Mouse (Mus musculus) bone marrow macrophage, adult 2 months (primary cell): ENCODE data around the gene Slc39a7. TPM values are rescaled to one million over a fixed set of nuclear protein-coding genes. Genes with fewer than 3 reads are reported as not detected.

Experiments used
- H3K27ac ChIP-seq: 2 replicates; pipeline ENCODE4 v1.5.1; 2012; ENCODE audit warnings: low read depth, low read length; ENCODE audit not compliant: insufficient read depth
- H3K4me1 ChIP-seq: 2 replicates; pipeline ENCODE4 v1.6.1; 2012; ENCODE audit warnings: low read length; ENCODE audit not compliant: control insufficient read depth, insufficient read depth
- H3K4me3 ChIP-seq: 2 replicates; pipeline ENCODE4 v1.5.1; 2012; ENCODE audit warnings: mild to moderate bottlenecking, low read length, moderate library complexity; ENCODE audit not compliant: insufficient read depth
- CTCF ChIP-seq: IDR thresholded peaks from 2 replicates; pipeline ENCODE4 v1.5.1; 2012; ENCODE audit warnings: low read depth, mild to moderate bottlenecking, low read length, moderate library complexity
- POLR2A ChIP-seq: IDR thresholded peaks from 2 replicates; pipeline ENCODE4 v1.6.1; 2012; ENCODE audit warnings: mild to moderate bottlenecking, low read depth, low read length, borderline replicate concordance
- polyA plus RNA-seq: library from polyadenylated mRNA; stranded (reverse); fragments of >200 nt; gene quantifications from 2 replicates; pipeline ENCODE4 v1.2.4, GENCODE M21; 2012; ENCODE audit not compliant: missing spikeins, insufficient read depth, insufficient read length

Gene Slc39a7
- polyA plus RNA-seq, 1 experiment: 62.3 TPM

DNA sequence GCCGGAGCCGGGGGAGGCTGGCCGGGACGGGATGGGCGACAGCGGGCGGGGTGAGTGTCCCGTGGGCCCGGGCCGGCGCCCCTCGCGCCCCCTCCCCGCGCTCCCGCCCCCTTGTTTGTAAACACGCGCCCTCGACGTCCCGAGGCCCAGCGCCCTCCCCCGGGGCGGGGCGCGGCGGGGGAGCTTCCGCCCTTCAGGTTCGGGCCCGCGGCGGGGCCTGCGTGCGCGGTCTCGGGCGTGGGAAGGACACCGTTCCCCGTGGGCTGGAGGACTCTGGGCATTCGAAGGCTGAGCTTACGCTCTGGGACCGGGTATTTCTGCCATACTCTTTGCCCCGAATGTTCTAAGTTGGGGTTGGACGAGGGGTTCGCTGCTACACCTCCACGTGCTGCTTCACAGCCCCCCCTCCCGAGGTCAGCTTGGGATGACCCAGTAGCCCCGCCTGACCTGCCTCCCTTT lies 721 bp upstream of the Slc39a7 start:
- no peak for TF ChIP-seq CTCF
- TF ChIP-seq POLR2A: no peak
- H3K27ac ChIP-seq: peak overlapping the region; percentile 63
- H3K4me1 ChIP-seq: peaks cover 22% of the 10 kb centered on the region
- H3K4me3 ChIP-seq: peak overlapping the region; percentile 82

DNA sequence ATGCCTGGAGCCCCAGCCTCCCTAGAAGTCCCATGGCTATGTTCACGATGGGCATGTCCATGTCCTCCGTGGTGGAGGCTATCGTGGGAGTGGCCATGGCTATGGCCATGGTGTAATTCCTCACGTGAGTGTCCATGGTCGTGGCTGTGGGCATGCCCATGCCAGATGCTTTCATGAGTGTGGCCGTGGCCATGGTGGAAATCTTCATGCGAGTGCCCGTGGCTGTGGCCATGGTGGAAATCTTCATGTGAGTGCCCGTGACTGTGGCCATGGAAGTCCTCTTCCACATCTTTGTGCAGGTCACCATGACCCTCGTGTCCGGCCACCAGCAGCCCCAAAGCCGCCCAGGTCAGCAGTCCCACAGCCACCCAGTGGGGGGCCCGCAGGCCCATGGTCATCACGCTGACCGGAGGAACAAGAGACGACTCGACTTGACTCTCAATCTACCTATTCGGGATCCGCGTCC lies 588 bp downstream of the Slc39a7 start:
- Histone ChIP-seq H3K4me3 (peak overlapping the region; percentile 82), H3K27ac (peak overlapping the region; percentile 75)
- TF ChIP-seq CTCF (no peak), POLR2A (no peak)

DNA sequence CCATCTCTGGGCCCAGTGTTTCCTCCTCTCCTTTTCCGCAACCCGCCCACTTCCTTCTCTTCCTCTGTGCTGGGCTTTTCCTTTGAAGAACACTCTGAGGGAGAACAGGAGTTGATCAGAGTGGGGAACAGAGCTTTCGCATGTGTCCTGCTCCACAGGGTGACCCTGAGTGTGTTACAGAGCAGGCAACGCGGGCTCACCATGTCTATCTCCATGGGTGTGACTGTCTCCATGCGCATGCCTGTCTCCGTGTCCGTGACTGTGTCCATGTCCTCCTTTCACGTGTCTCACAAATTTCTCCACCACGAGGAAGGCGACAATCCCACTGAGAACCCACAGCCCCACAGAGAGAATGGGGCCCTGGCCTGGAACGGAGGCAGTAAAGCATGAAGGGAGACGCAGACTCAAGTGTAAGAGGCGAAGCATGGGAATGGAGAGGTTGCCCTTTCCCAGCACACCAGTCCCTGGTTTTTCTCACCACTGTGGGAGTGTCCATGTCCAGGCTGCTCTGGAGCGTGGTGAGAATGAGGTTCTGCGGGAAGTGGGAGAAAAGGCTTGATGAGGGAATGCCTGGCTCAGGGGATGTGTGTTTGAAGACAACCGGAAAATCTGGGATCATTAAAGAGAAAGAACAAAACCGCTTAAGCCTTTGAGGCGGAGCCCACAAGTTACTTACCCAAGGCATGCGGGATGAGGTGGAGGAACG lies 1.4 kb downstream of the Slc39a7 start:
- peak overlapping the region; percentile 29 for H3K27ac ChIP-seq
- no peak for TF ChIP-seq CTCF
- TF ChIP-seq POLR2A: no peak
- H3K4me1 ChIP-seq: peaks cover 37% of the 10 kb centered on the region
- H3K4me3 ChIP-seq: peak overlapping the region; percentile 82

More for the DNA sequence above, 588 bp downstream of the Slc39a7 start:
- H3K4me1 ChIP-seq: peaks cover 34% of the 10 kb centered on the region

- H3K27ac ChIP-seq: no peak overlapping the region
- peak overlapping the region; percentile 82; the same call in 1 of the 2 replicates for H3K4me3 ChIP-seq
- TF ChIP-seq CTCF: no peak
- no peak for TF ChIP-seq POLR2A
- H3K4me1 ChIP-seq: peaks cover 37% of the 10 kb centered on the region
These were observed 2.2 kb downstream of the Slc39a7 start for GRCm38 (mm10) chr17:34029150-34029889.

- Histone ChIP-seq H3K4me1 (peaks cover 32% of the 10 kb centered on the region), H3K27ac (no peak overlapping the region)
These were observed 2.9 kb downstream of the Slc39a7 start for GRCm38 (mm10) chr17:34028501-34029149.

DNA sequence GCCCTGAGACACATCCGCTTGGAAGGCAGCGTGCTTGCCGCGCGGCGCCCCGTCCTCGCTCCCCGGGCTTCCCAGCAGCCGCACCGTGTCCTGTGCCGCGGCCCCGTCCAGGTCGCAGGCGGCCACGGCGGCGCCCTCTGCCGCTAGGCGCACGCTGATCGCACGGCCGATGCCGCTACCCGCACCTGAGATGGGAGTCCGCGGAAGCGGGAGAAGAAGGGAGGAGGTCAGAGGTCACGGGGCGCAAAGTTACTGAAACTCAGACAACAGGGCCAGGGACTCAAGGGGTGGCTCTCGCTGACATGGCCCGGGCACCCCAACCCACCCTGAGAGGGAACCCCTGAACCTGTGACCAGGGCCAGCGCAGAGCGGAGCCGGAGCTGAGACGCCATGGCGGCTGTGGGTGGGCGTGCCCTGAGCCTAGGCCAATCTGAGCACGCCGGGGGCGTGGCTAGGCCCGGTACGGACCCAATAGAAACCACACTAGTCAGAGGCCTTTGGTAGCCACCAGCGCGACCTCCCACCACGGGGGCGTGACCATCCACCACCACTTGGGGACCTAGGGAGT lies 3.7 kb downstream of the Slc39a7 start, which contains the start of gene H2-Ke6:
H2-Ke6 (minus strand) TSS at position 405 of the 568 bp plus-strand sequence.
- peaks cover 28% of the 10 kb centered on the region for H3K4me1 ChIP-seq
- TF ChIP-seq POLR2A (0 out of 2 replicates have a peak, but pooled peaks have one; percentile 33), CTCF (no peak)
- peak within 1 kb of the TSS; percentile 43 for H3K27ac ChIP-seq
- H3K4me3 ChIP-seq: peak within 1 kb of the TSS; percentile 75

More at GRCm38 (mm10) chr17:34028501-34029149, 2.9 kb downstream of the Slc39a7 start:
- H3K4me3 ChIP-seq: no peak overlapping the region
- TF ChIP-seq POLR2A (no peak), CTCF (no peak)

- Histone ChIP-seq H3K4me1 (peaks cover 28% of the 10 kb centered on the region), H3K27ac (peak overlapping the region; percentile 43), H3K4me3 (peak overlapping the region; percentile 75)
- TF ChIP-seq CTCF: no peak
- TF ChIP-seq POLR2A: no peak
These were observed 4.4 kb downstream of the Slc39a7 start for GRCm38 (mm10) chr17:34026917-34027655.

DNA sequence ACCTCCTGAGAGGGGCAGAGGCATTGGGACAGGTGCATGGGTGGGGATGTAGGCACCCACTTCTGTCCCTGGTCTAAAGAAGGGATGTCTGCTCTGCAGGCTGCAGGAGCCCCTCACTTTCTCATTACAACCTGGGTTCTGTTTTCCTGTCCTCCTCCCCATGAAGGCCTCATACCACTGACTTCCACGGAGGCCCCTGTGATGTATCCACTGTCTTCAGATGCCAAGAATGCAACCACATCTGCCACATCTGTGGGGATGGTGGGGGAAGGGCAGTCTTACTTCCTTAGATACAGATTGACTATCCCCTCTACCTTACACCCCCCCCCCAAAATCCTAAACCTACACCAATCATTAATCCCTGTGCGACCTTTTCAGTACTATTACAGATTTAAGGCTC lies 5.3 kb downstream of the Slc39a7 start:
- Histone ChIP-seq H3K27ac (no peak overlapping the region), H3K4me3 (no peak overlapping the region), H3K4me1 (peaks cover 28% of the 10 kb centered on the region)
- TF ChIP-seq CTCF: no peak
- no peak for TF ChIP-seq POLR2A
